Mouse (Mus musculus) heart, adult 9 months (tissue): ENCODE data around the gene Pi4kb.

Experiments
- DNase-seq, 2 experiments: peaks; one replicate each; pipeline ENCODE4 v3.0.0; 2022; ENCODE audit warnings: low spot score in 2 of 2

Pi4kb gene

DNA sequence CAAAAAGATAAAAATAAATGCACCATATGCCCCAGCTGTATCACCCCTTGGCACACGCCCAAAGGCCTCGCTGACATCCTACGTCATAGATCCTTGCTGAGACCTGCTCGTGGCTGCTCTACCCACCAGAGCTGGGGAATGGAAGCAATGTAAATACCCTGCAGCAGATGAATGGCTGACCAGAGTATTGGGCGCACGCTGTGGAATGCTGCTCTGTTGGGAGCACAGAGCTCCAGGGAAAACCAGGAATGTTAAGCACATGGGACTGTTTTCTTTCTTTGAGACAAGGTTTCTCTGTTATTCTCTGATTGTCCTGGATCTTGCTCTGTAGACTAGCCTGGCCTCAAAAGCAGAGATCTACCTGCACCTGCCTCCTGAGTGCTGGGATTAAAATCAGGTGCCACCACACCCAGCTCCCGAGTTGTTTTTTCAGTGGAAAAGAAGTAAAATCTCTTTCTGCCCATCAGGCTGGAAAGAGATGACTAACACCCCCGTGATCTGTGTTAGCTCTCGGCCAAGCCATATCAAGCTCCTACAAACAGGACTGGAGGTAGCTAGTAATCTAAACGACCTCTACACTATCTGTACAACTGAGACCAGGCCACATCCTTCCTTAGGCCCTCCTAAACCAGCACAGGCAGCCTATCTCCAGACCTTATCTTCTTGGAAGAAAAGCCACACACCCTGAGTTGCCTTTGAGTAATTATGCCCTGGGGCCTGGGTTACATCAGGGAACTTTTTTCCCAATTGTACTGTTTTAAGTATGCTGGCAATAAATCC, 80.1 kb downstream of the Pi4kb start:
- no peak for DNase-seq

DNA sequence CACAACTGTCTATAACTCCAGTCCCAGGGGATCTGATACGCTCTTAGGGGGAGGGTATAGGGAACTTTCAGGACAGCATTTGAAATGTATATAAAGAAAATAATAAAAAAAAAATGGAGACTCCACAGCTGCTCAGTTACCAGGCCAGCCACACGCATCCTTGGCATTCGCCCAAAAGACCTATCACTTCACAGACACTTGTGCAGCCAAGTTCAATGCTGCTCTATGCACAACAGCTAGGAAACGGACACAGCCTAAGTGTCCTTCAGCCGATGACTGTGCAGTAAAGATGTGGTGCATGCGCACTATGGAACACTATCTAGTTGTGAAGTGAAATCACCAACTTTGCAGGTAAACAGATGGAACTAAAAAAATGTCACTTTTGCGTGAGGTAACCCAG, 81.7 kb downstream of the Pi4kb start:
- no peak for DNase-seq
